35 mouse cellular contexts compared by ENCODE assay signal in the genomic region with DNA sequence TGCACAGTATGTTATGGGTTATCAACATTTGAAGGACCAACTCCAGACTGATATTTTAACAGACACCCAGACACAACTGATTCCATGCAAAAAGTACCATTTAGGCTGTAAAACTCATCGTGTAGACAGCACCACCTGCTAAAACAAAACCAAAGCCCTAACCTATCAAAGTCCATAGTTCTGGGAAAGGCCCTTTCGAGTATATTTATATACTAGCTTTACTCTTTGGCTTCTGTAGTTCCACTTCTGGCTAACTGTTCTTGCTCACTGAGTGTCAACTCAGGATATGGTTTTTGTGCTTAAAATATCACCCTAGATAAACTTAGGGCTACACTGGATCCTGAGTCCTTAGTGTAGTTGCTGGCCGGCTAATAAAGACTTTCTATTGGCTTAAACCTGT. TPM values are rescaled to one million over a fixed set of nuclear protein-coding genes. Genes with fewer than 3 reads are reported as not detected.
"Had no signal": no experiment of that assay in that cellular context is flagged by ENCODE, and none has a peak within 500 bp of the region (broad histone marks: within the 10 kb centered on the region; RNA-seq: fewer than 3 reads in every experiment).

No protein-coding gene starts in this region.

- H3K36me3 ChIP-seq: limb, embryonic 10.5 days; limb, embryonic 12.5 days; limb, embryonic 13.5 days; limb, embryonic 15.5 days; liver, embryonic 12.5 days; liver, embryonic 13.5 days; liver, embryonic 15.5 days; lung, embryonic 15.5 days; midbrain, embryonic 10.5 days; midbrain, embryonic 12.5 days; midbrain, embryonic 13.5 days; midbrain, embryonic 15.5 days; neural tube, embryonic 12.5 days had no signal

- H3K4me3 ChIP-seq: limb, embryonic 10.5 days; limb, embryonic 12.5 days; limb, embryonic 13.5 days; limb, embryonic 15.5 days; liver, embryonic 12.5 days; liver, embryonic 13.5 days; liver, embryonic 15.5 days; lung, embryonic 15.5 days; megakaryocyte, embryonic 14.5 days; midbrain, embryonic 10.5 days; midbrain, embryonic 12.5 days; midbrain, embryonic 13.5 days; midbrain, embryonic 15.5 days; myocyte; neural tube, embryonic 12.5 days had no signal

- H3K27ac ChIP-seq: limb, embryonic 10.5 days; limb, embryonic 12.5 days; limb, embryonic 13.5 days; limb, embryonic 15.5 days; liver, embryonic 12.5 days; liver, embryonic 13.5 days; liver, embryonic 14.5 days; liver, embryonic 15.5 days; lung, embryonic 15.5 days; macrophage; midbrain, embryonic 10.5 days; midbrain, embryonic 12.5 days; midbrain, embryonic 13.5 days; midbrain, embryonic 15.5 days; neural tube, embryonic 12.5 days had no signal

- H3K27me3 ChIP-seq: limb, embryonic 12.5 days; limb, embryonic 13.5 days; limb, embryonic 15.5 days; liver, embryonic 12.5 days; liver, embryonic 13.5 days; liver, embryonic 15.5 days; lung, embryonic 15.5 days; midbrain, embryonic 12.5 days; midbrain, embryonic 13.5 days; midbrain, embryonic 15.5 days; neural tube, embryonic 12.5 days had no signal

- H3K9me3 ChIP-seq: limb, embryonic 10.5 days; limb, embryonic 12.5 days; limb, embryonic 13.5 days; limb, embryonic 15.5 days; liver, embryonic 12.5 days; liver, embryonic 13.5 days; liver, embryonic 15.5 days; lung, embryonic 15.5 days; midbrain, embryonic 10.5 days; midbrain, embryonic 12.5 days; midbrain, embryonic 13.5 days; midbrain, embryonic 15.5 days; neural tube, embryonic 12.5 days had no signal

- H3K4me1 ChIP-seq: limb, embryonic 10.5 days; limb, embryonic 12.5 days; limb, embryonic 13.5 days; limb, embryonic 15.5 days; liver, embryonic 12.5 days; liver, embryonic 13.5 days; liver, embryonic 15.5 days; lung, embryonic 15.5 days; midbrain, embryonic 10.5 days; midbrain, embryonic 12.5 days; midbrain, embryonic 13.5 days; midbrain, embryonic 15.5 days; neural tube, embryonic 12.5 days had no signal

- H3K4me2 ChIP-seq: limb, embryonic 12.5 days; limb, embryonic 13.5 days; limb, embryonic 15.5 days; liver, embryonic 11.5 days; liver, embryonic 12.5 days; liver, embryonic 13.5 days; liver, embryonic 15.5 days; lung, embryonic 14.5 days; lung, embryonic 15.5 days; midbrain, embryonic 11.5 days; midbrain, embryonic 12.5 days; midbrain, embryonic 13.5 days; midbrain, embryonic 15.5 days; neural tube, embryonic 12.5 days had no signal

- DNase-seq: left cerebral cortex, postnatal 4 days; liver; liver, embryonic 13.5 days; liver, postnatal 0 days; lung, adult 18-20 months; lung, adult 2 months; lung, embryonic 14.5 days; lung, postnatal 10 days; lung, postnatal 14 days; lung, postnatal 36 days; lung, postnatal 4 days; midbrain, embryonic 14.5 days had no signal

- H3K9ac ChIP-seq: limb, embryonic 12.5 days; limb, embryonic 13.5 days; limb, embryonic 15.5 days; liver, embryonic 12.5 days; liver, embryonic 13.5 days; liver, embryonic 14.5 days; liver, embryonic 15.5 days; liver, postnatal 0 days; lung, embryonic 14.5 days; lung, embryonic 15.5 days; midbrain, embryonic 12.5 days; midbrain, embryonic 13.5 days; midbrain, embryonic 15.5 days; neural tube, embryonic 12.5 days had no signal

RNA-seq across cellular contexts. Expression of gene Tmem178b, which starts 51.8 kb away (rescaled TPM):
- total RNA-seq: megakaryocyte progenitor cell, adult 5-6 weeks; megakaryocyte, adult 5-6 weeks; megakaryocyte-erythroid progenitor cell, adult 5-6 weeks; monocyte, adult 5-6 weeks had no signal
- polyA plus RNA-seq: limb, embryonic 10.5 days; liver, embryonic 12.5 days; liver, embryonic 13.5 days; liver, embryonic 14.5 days; liver, embryonic 15.5 days; liver, embryonic 16.5 days; liver, postnatal 0 days; macrophage had no signal
